Mouse (Mus musculus) urinary bladder, postnatal 14 days (tissue): ENCODE results near the gene Dip2a.

Source experiments
- DNase-seq: peaks from one replicate; pipeline ENCODE4 v3.0.0; 2021; ENCODE audit warnings: low spot score

Gene Dip2a

GRCm38 (mm10) chr10:76246601-76247000, 98.5 kb downstream of the Dip2a start:
- no peak for DNase-seq

GRCm38 (mm10) chr10:76245106-76245505, 100.0 kb downstream of the Dip2a start:
- DNase-seq: no peak

- no peak for DNase-seq
Measured at GRCm38 (mm10) chr10:76239401-76239800, 105.7 kb downstream of the Dip2a start.

- DNase-seq: peak; percentile 91
Measured at GRCm38 (mm10) chr10:76237341-76238225, 107.5 kb downstream of the Dip2a start, which contains the start of gene Prmt2. Gene Prmt2 (minus strand): TSS chr10:76237865.

- no peak for DNase-seq
Measured at GRCm38 (mm10) chr10:76229627-76230026, 115.5 kb downstream of the Dip2a start.

GRCm38 (mm10) chr10:76225944-76226343, 119.1 kb downstream of the Dip2a start:
- DNase-seq: no peak

- peak; percentile 26 for DNase-seq
Measured at GRCm38 (mm10) chr10:76218240-76218639, 126.9 kb downstream of the Dip2a start.

GRCm38 (mm10) chr10:76217056-76217455, 128.0 kb downstream of the Dip2a start:
- DNase-seq: no peak

GRCm38 (mm10) chr10:76214161-76214560, 130.9 kb downstream of the Dip2a start:
- DNase-seq: no peak

GRCm38 (mm10) chr10:76212121-76212520, 133.0 kb downstream of the Dip2a start:
- DNase-seq: no peak

GRCm38 (mm10) chr10:76210806-76211205, 134.3 kb downstream of the Dip2a start:
- no peak for DNase-seq
